Mouse (Mus musculus) lung, embryonic 16.5 days (tissue): ENCODE results near the gene Slc35f3. TPM values are rescaled to one million over a fixed set of nuclear protein-coding genes. Genes with fewer than 3 reads are reported as not detected.

Experiments
- ATAC-seq: fragments of 200-750 bp; cut with Nextera tagmentation; 2 replicates; pipeline ENCODE4 v1.8.0; 2017; ENCODE audit warnings: low read depth, mild to moderate bottlenecking, moderate library complexity
- H3K27ac ChIP-seq: fragments of 300-500 bp; sonication (generic); 2 replicates; pipeline ENCODE4 v1.5.1; 2014; ENCODE audit warnings: mild to moderate bottlenecking, control low read depth, low read length
- H3K27me3 ChIP-seq: fragments of 300-500 bp; sonication (generic); 2 replicates; pipeline ENCODE4 v1.6.1; 2014; ENCODE audit warnings: low read depth, low read length, mixed read lengths; ENCODE audit not compliant: control insufficient read depth, insufficient read depth
- H3K36me3 ChIP-seq: fragments of 300-500 bp; sonication (generic); 2 replicates; pipeline ENCODE4 v1.6.1; 2014; ENCODE audit warnings: low read length; ENCODE audit not compliant: control insufficient read depth, insufficient read depth
- H3K4me1 ChIP-seq: fragments of 300-500 bp; sonication (generic); replicated peaks from 2 replicates; pipeline ENCODE4 v1.6.1; 2014; ENCODE audit warnings: low read length, mixed read lengths; ENCODE audit not compliant: control insufficient read depth, insufficient read depth
- H3K4me2 ChIP-seq: fragments of 300-500 bp; sonication (generic); 2 replicates; pipeline ENCODE4 v1.6.1; 2014; ENCODE audit warnings: low read depth, low read length, control low read depth
- H3K4me3 ChIP-seq: fragments of 300-500 bp; sonication (generic); 2 replicates; pipeline ENCODE4 v1.5.1; 2014; ENCODE audit warnings: mild to moderate bottlenecking, low read length, control low read depth
- H3K9ac ChIP-seq: fragments of 300-500 bp; sonication (generic); 2 replicates; pipeline ENCODE4 v1.6.1; 2014; ENCODE audit warnings: low read length, control low read depth
- H3K9me3 ChIP-seq: fragments of 300-500 bp; sonication (generic); 2 replicates; pipeline ENCODE4 v1.6.1; 2016; ENCODE audit warnings: low read length; ENCODE audit not compliant: control insufficient read depth
- WGBS: fragments of 180-500 bp; shearing (Covaris S2); extraction: QIAGEN DNeasy Blood & Tissue Kit; methylation state at CpG from one replicate; pipeline ENCODE4 v1.1.7; 2014; 5-methylcytosine and 5-hydroxymethylcytosine counted together
- polyA plus RNA-seq: library from polyadenylated mRNA; unstranded; fragments of >200 nt; fragmentation: Nextera tagmentation; extraction: Ambion mirVana; gene quantifications from 2 replicates; pipeline ENCODE4 v1.2.1, GENCODE M21; 2015

Gene Slc35f3
- polyA plus RNA-seq, 1 experiment from 2014 or later: 0.48 TPM

- no peak overlapping the region for H3K4me2 ChIP-seq
- H3K27me3 ChIP-seq: no peaks in the 10 kb centered on the region
- H3K36me3 ChIP-seq: no peaks in the 10 kb centered on the region
- no peak for ATAC-seq
- H3K4me3 ChIP-seq: no peak overlapping the region
- H3K27ac ChIP-seq: no peak overlapping the region
- no peaks in the 10 kb centered on the region for H3K4me1 ChIP-seq
- no peaks in the 10 kb centered on the region for H3K9me3 ChIP-seq
- no peak overlapping the region for H3K9ac ChIP-seq
- WGBS: 39% methylated on average over 3 of the region's 3 CpGs
Observed at GRCm38 (mm10) chr8:126357946-126358345, 59.6 kb downstream of the Slc35f3 start.

DNA sequence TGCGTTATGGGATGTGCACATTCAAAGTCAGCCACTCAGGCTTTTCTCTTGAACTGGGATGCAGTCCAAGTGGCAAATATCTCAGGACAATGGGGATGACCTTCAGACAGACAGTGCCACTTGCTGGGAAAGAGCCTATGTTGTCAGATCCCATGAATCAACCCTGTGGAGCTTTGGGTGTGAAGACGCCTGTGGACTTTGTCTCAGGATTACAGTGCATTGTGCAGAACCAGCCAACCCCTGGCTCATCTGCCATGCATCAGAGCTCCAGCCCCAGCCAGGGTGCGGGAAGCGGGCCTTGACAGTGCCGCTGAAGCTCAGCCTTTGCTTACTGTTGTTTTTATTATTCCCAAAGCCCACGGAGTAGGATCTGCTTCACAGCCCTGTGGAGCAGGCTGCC lies 60.9 kb downstream of the Slc35f3 start:
- Histone ChIP-seq H3K4me1 (no peaks in the 10 kb centered on the region), H3K9ac (no peak overlapping the region), H3K9me3 (no peaks in the 10 kb centered on the region), H3K4me2 (no peak overlapping the region), H3K36me3 (no peaks in the 10 kb centered on the region), H3K4me3 (no peak overlapping the region), H3K27ac (no peak overlapping the region), H3K27me3 (no peaks in the 10 kb centered on the region)
- WGBS: 76% methylated on average over 6 of the region's 6 CpGs
- no peak for ATAC-seq

GRCm38 (mm10) chr8:126360106-126360505 lies 61.7 kb downstream of the Slc35f3 start:
- 51% methylated on average over 11 of the region's 11 CpGs for WGBS
- Histone ChIP-seq H3K27ac (no peak overlapping the region), H3K4me3 (no peak overlapping the region), H3K4me1 (no peaks in the 10 kb centered on the region), H3K27me3 (no peaks in the 10 kb centered on the region), H3K9me3 (no peaks in the 10 kb centered on the region), H3K4me2 (no peak overlapping the region), H3K9ac (no peak overlapping the region), H3K36me3 (no peaks in the 10 kb centered on the region)
- no peak for ATAC-seq

DNA sequence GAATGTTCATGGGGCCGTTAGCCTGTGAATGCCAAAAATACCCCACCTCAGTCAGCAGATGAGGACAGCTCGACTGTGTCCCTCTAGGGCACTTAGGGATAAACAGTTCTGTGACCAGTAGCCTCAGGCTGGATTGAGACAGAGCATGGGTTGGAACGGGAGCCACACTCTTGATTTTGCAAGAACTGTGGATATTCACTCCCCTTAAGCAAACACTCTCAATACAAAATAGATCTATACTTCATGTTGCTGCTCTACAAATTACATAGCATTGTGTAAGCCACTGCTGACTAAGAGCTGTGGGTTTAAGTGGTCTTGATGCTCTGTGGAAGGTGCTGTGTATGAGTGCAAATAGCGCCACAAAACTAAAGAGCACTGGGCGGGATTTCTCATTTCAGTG lies 62.3 kb downstream of the Slc35f3 start:
- Histone ChIP-seq H3K4me1 (no peaks in the 10 kb centered on the region), H3K27ac (no peak overlapping the region), H3K4me3 (no peak overlapping the region), H3K36me3 (no peaks in the 10 kb centered on the region), H3K27me3 (no peaks in the 10 kb centered on the region), H3K4me2 (no peak overlapping the region), H3K9me3 (no peaks in the 10 kb centered on the region), H3K9ac (no peak overlapping the region)
- peak; percentile 28; the same call in 1 of the 2 replicates for ATAC-seq
- 51% methylated on average over 5 of the region's 5 CpGs for WGBS

DNA sequence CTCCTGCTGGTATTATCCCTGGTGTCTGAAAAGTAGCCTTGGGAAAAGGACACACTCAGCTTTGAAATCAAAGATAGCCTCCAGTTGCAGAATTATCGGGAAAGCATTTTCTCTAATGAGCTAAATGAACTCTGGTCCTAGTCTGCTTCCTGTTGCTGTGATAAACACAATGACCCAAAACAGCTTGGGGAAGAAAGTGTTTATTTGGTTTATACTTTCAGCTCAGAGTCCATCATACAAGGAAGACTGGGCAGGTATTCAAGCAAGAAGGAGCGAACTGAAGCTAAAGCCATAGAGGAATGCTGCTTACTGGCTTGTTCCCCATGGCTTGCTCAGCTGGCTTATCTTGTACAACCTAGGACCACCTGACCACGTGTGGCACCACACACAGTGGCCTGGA lies 67.9 kb downstream of the Slc35f3 start:
- no peak for ATAC-seq
- Histone ChIP-seq H3K9me3 (no peaks in the 10 kb centered on the region), H3K9ac (no peak overlapping the region), H3K4me1 (no peaks in the 10 kb centered on the region), H3K4me3 (no peak overlapping the region), H3K4me2 (no peak overlapping the region), H3K36me3 (no peaks in the 10 kb centered on the region), H3K27me3 (no peaks in the 10 kb centered on the region), H3K27ac (no peak overlapping the region)
- 60% methylated on average over 3 of the region's 3 CpGs for WGBS

DNA sequence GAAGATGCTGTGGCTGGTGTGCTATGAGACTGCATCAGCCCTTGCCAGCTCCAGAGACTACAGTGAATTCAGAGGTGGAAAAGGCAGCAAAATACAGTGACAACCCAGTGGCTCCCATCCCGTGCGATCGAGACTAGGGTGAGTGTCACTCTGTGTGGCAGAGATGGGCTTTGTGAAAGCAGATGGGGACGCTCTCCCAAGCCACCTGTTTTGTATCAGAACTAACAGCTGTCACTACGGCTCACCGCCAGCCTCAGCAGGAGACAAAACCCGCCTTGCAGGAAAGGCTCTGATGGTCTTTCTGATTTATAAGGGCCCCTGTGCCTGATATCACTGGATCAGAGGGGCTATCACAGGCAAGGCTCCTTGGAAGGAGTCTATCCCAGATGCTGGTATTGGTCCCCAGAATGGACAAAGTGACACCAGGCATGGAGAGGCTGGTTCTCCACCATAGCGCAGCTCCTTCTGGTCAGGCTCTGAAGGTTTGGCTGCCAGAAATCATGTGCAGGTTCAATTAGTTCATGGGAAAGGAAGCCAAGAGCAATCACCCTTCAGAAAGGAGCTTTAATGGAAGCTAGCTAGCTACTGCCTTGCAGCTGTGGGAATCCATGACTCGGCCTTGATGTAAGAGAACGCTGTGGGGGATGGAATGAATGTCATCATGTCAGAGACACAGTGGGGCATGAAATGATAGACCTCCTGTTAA lies 70.1 kb downstream of the Slc35f3 start:
- H3K27ac ChIP-seq: no peak overlapping the region
- no peaks in the 10 kb centered on the region for H3K4me1 ChIP-seq
- H3K36me3 ChIP-seq: no peaks in the 10 kb centered on the region
- ATAC-seq: no peak
- H3K4me2 ChIP-seq: no peak overlapping the region
- no peak overlapping the region for H3K4me3 ChIP-seq
- H3K9me3 ChIP-seq: no peaks in the 10 kb centered on the region
- WGBS: 73% methylated on average over 10 of the region's 10 CpGs
- H3K9ac ChIP-seq: no peak overlapping the region
- H3K27me3 ChIP-seq: no peaks in the 10 kb centered on the region

DNA sequence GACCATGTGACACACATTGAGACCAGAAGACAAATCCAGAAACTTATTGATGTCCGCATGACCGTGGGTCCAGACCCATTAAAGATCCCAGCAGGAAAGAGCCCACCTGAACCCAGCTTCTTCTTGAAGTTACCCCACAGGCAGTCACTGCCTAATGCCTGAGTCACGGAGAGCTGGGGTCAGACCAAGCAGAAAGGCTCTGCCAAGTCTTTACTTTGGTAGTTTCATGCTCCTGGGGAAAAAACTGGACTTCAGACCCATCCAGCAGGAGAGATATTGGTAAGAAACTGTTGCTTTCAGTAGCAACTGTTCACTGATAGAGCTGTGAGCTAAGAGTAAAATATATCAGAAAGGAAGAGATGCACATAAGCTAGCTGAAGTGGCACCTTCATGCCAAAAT lies 73.5 kb downstream of the Slc35f3 start:
- no peak overlapping the region for H3K4me3 ChIP-seq
- H3K36me3 ChIP-seq: no peaks in the 10 kb centered on the region
- no peaks in the 10 kb centered on the region for H3K27me3 ChIP-seq
- H3K27ac ChIP-seq: no peak overlapping the region
- no peak for ATAC-seq
- no peaks in the 10 kb centered on the region for H3K9me3 ChIP-seq
- H3K4me1 ChIP-seq: no peaks in the 10 kb centered on the region
- H3K4me2 ChIP-seq: no peak overlapping the region
- WGBS: 80% methylated on average over 3 of the region's 3 CpGs
- H3K9ac ChIP-seq: no peak overlapping the region

DNA sequence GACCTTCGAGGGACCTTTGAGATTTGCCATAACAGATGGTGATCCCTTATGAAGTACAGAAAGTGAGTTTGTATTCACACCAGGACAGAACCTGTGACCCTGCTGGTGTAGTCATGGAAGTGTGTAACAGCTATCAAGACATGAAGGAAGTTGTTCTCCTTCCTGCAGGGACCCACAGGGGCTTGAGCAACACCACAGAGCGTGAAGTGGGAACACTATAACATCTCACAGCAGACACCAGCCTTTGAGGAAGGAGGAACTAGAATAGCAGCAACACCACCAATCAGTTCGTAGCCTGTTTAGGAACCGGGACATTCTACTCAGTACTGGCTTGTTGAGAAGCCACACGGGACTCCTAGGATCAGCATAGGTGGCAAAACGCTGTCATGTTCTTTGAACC lies 81.2 kb downstream of the Slc35f3 start:
- Histone ChIP-seq H3K9ac (no peak overlapping the region), H3K36me3 (no peaks in the 10 kb centered on the region), H3K4me3 (no peak overlapping the region), H3K9me3 (no peaks in the 10 kb centered on the region), H3K4me2 (no peak overlapping the region), H3K27me3 (no peaks in the 10 kb centered on the region), H3K27ac (no peak overlapping the region), H3K4me1 (no peaks in the 10 kb centered on the region)
- WGBS: 79% methylated on average over 6 of the region's 6 CpGs
- ATAC-seq: no peak

DNA sequence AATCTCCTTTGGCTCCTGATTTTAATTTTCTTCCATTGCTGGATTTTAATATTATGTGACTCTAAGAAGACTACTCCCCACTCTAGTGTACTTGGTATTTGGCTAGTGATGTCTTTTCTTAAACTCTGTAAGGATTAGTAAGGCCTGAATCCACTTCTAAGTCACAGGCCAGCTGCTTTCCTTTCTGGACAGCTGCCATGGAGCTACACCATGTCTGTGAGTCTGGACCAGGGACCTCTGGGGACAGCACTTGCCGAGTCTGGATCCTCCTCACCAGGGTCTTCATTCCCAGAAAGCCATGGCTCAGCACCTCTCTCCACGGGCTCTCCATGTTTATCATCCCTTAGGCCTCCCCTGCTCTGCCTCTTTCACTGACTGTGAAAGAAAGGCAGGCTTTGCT lies 81.8 kb downstream of the Slc35f3 start:
- no peak for ATAC-seq
- no peak overlapping the region for H3K4me2 ChIP-seq
- H3K4me1 ChIP-seq: no peaks in the 10 kb centered on the region

DNA sequence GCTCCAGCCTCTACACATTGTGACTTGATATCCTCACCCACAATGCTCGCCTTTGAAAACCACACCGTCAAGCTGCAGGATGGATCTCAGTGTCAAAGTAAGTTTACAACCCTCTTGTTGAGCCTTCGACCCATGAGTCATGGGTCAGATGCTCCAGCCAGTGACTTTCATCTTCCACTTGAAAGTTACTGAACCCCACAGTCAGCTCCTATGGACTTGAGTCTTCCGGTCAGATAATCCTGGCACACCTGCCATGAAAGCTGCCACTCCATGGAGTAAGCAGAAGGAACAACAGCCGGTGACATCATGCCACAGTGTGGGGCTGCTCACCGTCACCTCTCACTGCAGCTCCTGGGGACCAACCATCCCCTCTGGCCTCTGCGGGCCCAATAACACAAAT lies 82.9 kb downstream of the Slc35f3 start:
- Histone ChIP-seq H3K9ac (no peak overlapping the region), H3K4me2 (no peak overlapping the region), H3K36me3 (no peaks in the 10 kb centered on the region), H3K4me1 (no peaks in the 10 kb centered on the region), H3K27ac (no peak overlapping the region), H3K9me3 (no peaks in the 10 kb centered on the region), H3K4me3 (no peak overlapping the region), H3K27me3 (no peaks in the 10 kb centered on the region)
- ATAC-seq: no peak
- WGBS: 63% methylated on average over 7 of the region's 7 CpGs

More for the DNA sequence above, 81.8 kb downstream of the Slc35f3 start:
- 24% methylated on average over 2 of the region's 2 CpGs for WGBS
- Histone ChIP-seq H3K9ac (no peak overlapping the region), H3K9me3 (no peaks in the 10 kb centered on the region), H3K27me3 (no peaks in the 10 kb centered on the region), H3K4me3 (no peak overlapping the region), H3K36me3 (no peaks in the 10 kb centered on the region), H3K27ac (no peak overlapping the region)
